Mouse (Mus musculus): ENCODE measurements around the gene Ece2. TPM values are rescaled to one million over a fixed set of nuclear protein-coding genes. Genes with fewer than 3 reads are reported as not detected.
A peak's percentile ranks its signal among the peaks of the same experiment; 100 is the strongest.

Ece2 gene
- total and polyA plus RNA-seq, 2 experiments from 2014 or later, result 0.26 to 1.5 TPM

- peak within 1 kb of the TSS; percentile 95 for H3K4me2 ChIP-seq (ENCODE audit: low read depth, low read length)
- peak within 1 kb of the TSS; percentile 80 for H3K27ac ChIP-seq (ENCODE audit: low read depth)
- H3K4me1 ChIP-seq (ENCODE audit: control insufficient read depth, insufficient read depth), result peaks cover 18% of the 10 kb centered on the region
- H3K9ac ChIP-seq (replicated peaks; ENCODE audit: low read depth, low read length), result peak within 1 kb of the TSS; percentile 78
- 0% methylated on average over 37 of the region's 37 CpGs for WGBS
- H3K9me3 ChIP-seq (replicated peaks; ENCODE audit: control insufficient read depth, low read length), result no peaks in the 10 kb centered on the region
- peak; percentile 89 for ATAC-seq (ENCODE audit: insufficient read depth, low read depth)
- H3K4me3 ChIP-seq (ENCODE audit: low read depth, low read length), result peak within 1 kb of the TSS; percentile 76
- TF ChIP-seq CTCF (IDR thresholded peaks at IDR 0.05; ENCODE audit: low read depth) (no peak), EP300 (IDR thresholded peaks at IDR 0.05; ENCODE audit: low read depth) (peak; percentile 33; the same call in 1 of the 2 replicates)
- peaks cover 37% of the 10 kb centered on the region for H3K36me3 ChIP-seq (replicated peaks; ENCODE audit: control insufficient read depth, insufficient read depth, low read length)
- no peaks in the 10 kb centered on the region for H3K27me3 ChIP-seq (ENCODE audit: control insufficient read depth, insufficient read depth, low read length)
- DNase-seq (ENCODE audit: low spot score), result peak; percentile 87
These were observed 63.6 kb downstream of the Ece2 start, which contains the start of gene Fam131a for GRCm38 (mm10) chr16:20693111-20693701. Fam131a (plus strand) TSS chr16:20693241.

GRCm38 (mm10) chr16:20694781-20695180 lies 65.2 kb downstream of the Ece2 start:
- ATAC-seq (ENCODE audit: insufficient read depth, low read depth) (0 out of 2 replicates have a peak, but pooled peaks have one; percentile 5), DNase-seq (ENCODE audit: low spot score) (peak; percentile 55)
- Histone ChIP-seq H3K9me3 (replicated peaks; ENCODE audit: control insufficient read depth, low read length) (no peaks in the 10 kb centered on the region), H3K4me3 (ENCODE audit: low read depth, low read length) (peak overlapping the region; percentile 35; the same call in 1 of the 2 replicates), H3K36me3 (replicated peaks; ENCODE audit: control insufficient read depth, insufficient read depth, low read length) (peaks cover 34% of the 10 kb centered on the region), H3K27me3 (ENCODE audit: control insufficient read depth, insufficient read depth, low read length) (no peaks in the 10 kb centered on the region), H3K9ac (replicated peaks; ENCODE audit: low read depth, low read length) (no peak overlapping the region), H3K27ac (ENCODE audit: low read depth) (peak overlapping the region; percentile 63), H3K4me1 (ENCODE audit: control insufficient read depth, insufficient read depth) (peaks cover 18% of the 10 kb centered on the region), H3K4me2 (ENCODE audit: low read depth, low read length) (peak overlapping the region; percentile 55)
- 40% methylated on average over 8 of the region's 8 CpGs for WGBS
- TF ChIP-seq EP300 (IDR thresholded peaks at IDR 0.05; ENCODE audit: low read depth) (no peak), CTCF (IDR thresholded peaks at IDR 0.05; ENCODE audit: low read depth) (no peak)

GRCm38 (mm10) chr16:20695622-20696323 lies 66.1 kb downstream of the Ece2 start:
- no peak overlapping the region; the same call in 1 of the 2 replicates for H3K9ac ChIP-seq (replicated peaks; ENCODE audit: low read depth, low read length)
- WGBS, result 4% methylated on average over 44 of the region's 46 CpGs
- TF ChIP-seq EP300 (IDR thresholded peaks at IDR 0.05; ENCODE audit: low read depth) (peak; percentile 16; the same call in 1 of the 2 replicates), CTCF (IDR thresholded peaks at IDR 0.05; ENCODE audit: low read depth) (no peak)

More at GRCm38 (mm10) chr16:20695622-20696323, 66.1 kb downstream of the Ece2 start:
- Histone ChIP-seq H3K27ac (ENCODE audit: low read depth) (peak overlapping the region; percentile 63), H3K4me3 (ENCODE audit: low read depth, low read length) (peak overlapping the region; percentile 35), H3K4me1 (ENCODE audit: control insufficient read depth, insufficient read depth) (peaks cover 18% of the 10 kb centered on the region), H3K36me3 (replicated peaks; ENCODE audit: control insufficient read depth, insufficient read depth, low read length) (peaks cover 30% of the 10 kb centered on the region), H3K27me3 (ENCODE audit: control insufficient read depth, insufficient read depth, low read length) (no peaks in the 10 kb centered on the region), H3K4me2 (ENCODE audit: low read depth, low read length) (peak overlapping the region; percentile 55), H3K9me3 (replicated peaks; ENCODE audit: control insufficient read depth, low read length) (no peaks in the 10 kb centered on the region)
- peak; percentile 73 for DNase-seq (ENCODE audit: low spot score)
- ATAC-seq (ENCODE audit: insufficient read depth, low read depth), result peak; percentile 60

MicroRNAs within 50 kb of the gene (microRNA counts, 519-probe panel; counts per million panel counts)
- 398 counts per million, percentile 4 among the panel's probes with 10 or more counts for microRNA mmu-miR-1224

Small RNA genes within 50 kb of the gene (microRNA-seq; reads per million reads assigned to microRNA genes)
- gene Mir1224, result not detected

Other genes with a start within 250 kb of the Ece2 start
- 60.7 and 64.3 TPM in 2 replicates for gene Abcc5, start 203.4 kb upstream of the Ece2 start, total RNA-seq (2014; rRNA removed; ENCODE audit: low replicate concordance)
- gene Abcc5, start 203.4 kb upstream of the Ece2 start, polyA plus RNA-seq (2015; fragmentation: Nextera tagmentation; extraction: Ambion mirVana), result 26.0 and 29.9 TPM in 2 replicates
- gene Eif2b5, start 131.0 kb upstream of the Ece2 start, total RNA-seq (2014; rRNA removed; ENCODE audit: low replicate concordance), result 67.6 and 86.3 TPM in 2 replicates
- gene Eif2b5, start 131.0 kb upstream of the Ece2 start, polyA plus RNA-seq (2015; fragmentation: Nextera tagmentation; extraction: Ambion mirVana), result 60.0 and 60.2 TPM in 2 replicates
- gene Dvl3, start 112.8 kb upstream of the Ece2 start, total RNA-seq (2014; rRNA removed; ENCODE audit: low replicate concordance), result 30.1 and 36.9 TPM in 2 replicates
- gene Dvl3, start 112.8 kb upstream of the Ece2 start, polyA plus RNA-seq (2015; fragmentation: Nextera tagmentation; extraction: Ambion mirVana), result 10.0 and 11.4 TPM in 2 replicates
- 327 and 429 TPM in 2 replicates for gene Ap2m1, start 94.3 kb upstream of the Ece2 start, total RNA-seq (2014; rRNA removed; ENCODE audit: low replicate concordance)
- gene Ap2m1, start 94.3 kb upstream of the Ece2 start, polyA plus RNA-seq (2015; fragmentation: Nextera tagmentation; extraction: Ambion mirVana), result 363 and 375 TPM in 2 replicates
- gene Abcf3, start 81.3 kb upstream of the Ece2 start, total RNA-seq (2014; rRNA removed; ENCODE audit: low replicate concordance), result 47.1 and 76.5 TPM in 2 replicates
- 42.2 and 44.3 TPM in 2 replicates for gene Abcf3, start 81.3 kb upstream of the Ece2 start, polyA plus RNA-seq (2015; fragmentation: Nextera tagmentation; extraction: Ambion mirVana)
- 0.46 TPM in 1 of 2 replicates, not detected in the other for gene Vwa5b2, start 40.4 kb upstream of the Ece2 start, total RNA-seq (2014; rRNA removed; ENCODE audit: low replicate concordance)
- gene Vwa5b2, start 40.4 kb upstream of the Ece2 start, polyA plus RNA-seq (2015; fragmentation: Nextera tagmentation; extraction: Ambion mirVana), result 0.04 TPM in 1 of 2 replicates, not detected in the other
- 9.5 and 18.9 TPM in 2 replicates for gene Eef1akmt4, start 18.2 kb upstream of the Ece2 start, total RNA-seq (2014; rRNA removed; ENCODE audit: low replicate concordance)
- gene Eef1akmt4, start 18.2 kb upstream of the Ece2 start, polyA plus RNA-seq (2015; fragmentation: Nextera tagmentation; extraction: Ambion mirVana), result 11.2 and 12.6 TPM in 2 replicates
- not detected in 2 replicates for gene Gm49333, start 18.2 kb upstream of the Ece2 start, total RNA-seq (2014; rRNA removed; ENCODE audit: low replicate concordance)
- not detected in 2 replicates for gene Gm49333, start 18.2 kb upstream of the Ece2 start, polyA plus RNA-seq (2015; fragmentation: Nextera tagmentation; extraction: Ambion mirVana)
- 15.3 and 21.6 TPM in 2 replicates for gene Alg3, start 18.1 kb upstream of the Ece2 start, total RNA-seq (2014; rRNA removed; ENCODE audit: low replicate concordance)
- gene Alg3, start 18.1 kb upstream of the Ece2 start, polyA plus RNA-seq (2015; fragmentation: Nextera tagmentation; extraction: Ambion mirVana), result 20.2 and 20.7 TPM in 2 replicates
- gene Camk2n2, start 8.5 kb upstream of the Ece2 start, total RNA-seq (2014; rRNA removed; ENCODE audit: low replicate concordance), result 0.31 and 1.5 TPM in 2 replicates
- gene Camk2n2, start 8.5 kb upstream of the Ece2 start, polyA plus RNA-seq (2015; fragmentation: Nextera tagmentation; extraction: Ambion mirVana), result 0.34 and 0.49 TPM in 2 replicates
- 156 and 158 TPM in 2 replicates for gene Psmd2, start 21.8 kb downstream of the Ece2 start, total RNA-seq (2014; rRNA removed; ENCODE audit: low replicate concordance)
- gene Psmd2, start 21.8 kb downstream of the Ece2 start, polyA plus RNA-seq (2015; fragmentation: Nextera tagmentation; extraction: Ambion mirVana), result 198 and 206 TPM in 2 replicates
- gene Eif4g1, start 38.5 kb downstream of the Ece2 start, total RNA-seq (2014; rRNA removed; ENCODE audit: low replicate concordance), result 296 and 335 TPM in 2 replicates
- gene Eif4g1, start 38.5 kb downstream of the Ece2 start, polyA plus RNA-seq (2015; fragmentation: Nextera tagmentation; extraction: Ambion mirVana), result 69.5 and 74.6 TPM in 2 replicates
- gene Fam131a, start 63.4 kb downstream of the Ece2 start, total RNA-seq (2014; rRNA removed; ENCODE audit: low replicate concordance), result 24.8 and 25.5 TPM in 2 replicates
- 8.7 and 8.8 TPM in 2 replicates for gene Fam131a, start 63.4 kb downstream of the Ece2 start, polyA plus RNA-seq (2015; fragmentation: Nextera tagmentation; extraction: Ambion mirVana)
- 8.6 and 27.9 TPM in 2 replicates for gene Polr2h, start 87.8 kb downstream of the Ece2 start, total RNA-seq (2014; rRNA removed; ENCODE audit: low replicate concordance)
- gene Polr2h, start 87.8 kb downstream of the Ece2 start, polyA plus RNA-seq (2015; fragmentation: Nextera tagmentation; extraction: Ambion mirVana), result 33.7 and 35.7 TPM in 2 replicates
- gene Clcn2, start 87.9 kb downstream of the Ece2 start, total RNA-seq (2014; rRNA removed; ENCODE audit: low replicate concordance), result 4.6 and 16.9 TPM in 2 replicates
- 1.4 and 1.9 TPM in 2 replicates for gene Clcn2, start 87.9 kb downstream of the Ece2 start, polyA plus RNA-seq (2015; fragmentation: Nextera tagmentation; extraction: Ambion mirVana)
- gene Chrd, start 103.3 kb downstream of the Ece2 start, total RNA-seq (2014; rRNA removed; ENCODE audit: low replicate concordance), result 9.7 and 13.9 TPM in 2 replicates
- gene Chrd, start 103.3 kb downstream of the Ece2 start, polyA plus RNA-seq (2015; fragmentation: Nextera tagmentation; extraction: Ambion mirVana), result 0.43 and 0.49 TPM in 2 replicates
- gene Thpo, start 104.7 kb downstream of the Ece2 start, total RNA-seq (2014; rRNA removed; ENCODE audit: low replicate concordance), result 0.46 TPM in 1 of 2 replicates, not detected in the other
- 0.12 and 0.14 TPM in 2 replicates for gene Thpo, start 104.7 kb downstream of the Ece2 start, polyA plus RNA-seq (2015; fragmentation: Nextera tagmentation; extraction: Ambion mirVana)